Mouse (Mus musculus) erythroblast, embryonic 14.5 days (primary cell): ENCODE data around the gene Hecw2.

ENCODE experiments used
- GATA1 ChIP-seq: IDR thresholded peaks from 2 replicates; pipeline ENCODE4 v1.6.1; 2012; ENCODE audit warnings: low read length, inconsistent platforms, mixed read lengths
- TAL1 ChIP-seq: IDR thresholded peaks from 3 replicates; pipeline ENCODE4 v1.6.1; 2012; ENCODE audit warnings: low read length, inconsistent platforms, mixed read lengths

GRCm38 (mm10) chr1:53859175-53859574 lies 335.8 kb downstream of the Hecw2 start:
- TF ChIP-seq GATA1 (no peak), TAL1 (no peak)
